Mouse (Mus musculus): ENCODE results near the gene Zfp108. TPM values are rescaled to one million over a fixed set of nuclear protein-coding genes. Genes with fewer than 3 reads are reported as not detected.
A peak's percentile ranks its signal among the peaks of the same experiment; 100 is the strongest.

Zfp108 gene
- total and polyA plus RNA-seq, 2 experiments from 2014 or later = 3.4 to 5.5 TPM

- H3K4me1 ChIP-seq (ENCODE audit: insufficient read depth, low read length) = no peaks in the 10 kb centered on the region
- no peak for ATAC-seq (ENCODE audit: low FRiP score)
- H3K27me3 ChIP-seq (ENCODE audit: insufficient read depth, low read length) = no peaks in the 10 kb centered on the region
- no peak for TF ChIP-seq CTCF (IDR thresholded peaks at IDR 0.05)
- WGBS = 54% methylated on average over 10 of the region's 10 CpGs
- H3K4me3 ChIP-seq (ENCODE audit: low read depth, low read length) = no peak overlapping the region
- H3K9ac ChIP-seq (replicated peaks; ENCODE audit: low read length, poor library complexity, severe bottlenecking) = no peak overlapping the region
- no peak overlapping the region for H3K27ac ChIP-seq (ENCODE audit: low read depth, low read length)
- DNase-seq (ENCODE audit: low spot score) = no peak
- H3K9me3 ChIP-seq (ENCODE audit: low read length) = no peaks in the 10 kb centered on the region
- H3K4me2 ChIP-seq (ENCODE audit: low read depth, low read length, poor library complexity, severe bottlenecking) = no peak overlapping the region
- no peaks in the 10 kb centered on the region for H3K36me3 ChIP-seq (ENCODE audit: insufficient read depth, low read length)
Measured at GRCm38 (mm10) chr7:24280031-24280857, 25.6 kb downstream of the Zfp108 start.

DNA sequence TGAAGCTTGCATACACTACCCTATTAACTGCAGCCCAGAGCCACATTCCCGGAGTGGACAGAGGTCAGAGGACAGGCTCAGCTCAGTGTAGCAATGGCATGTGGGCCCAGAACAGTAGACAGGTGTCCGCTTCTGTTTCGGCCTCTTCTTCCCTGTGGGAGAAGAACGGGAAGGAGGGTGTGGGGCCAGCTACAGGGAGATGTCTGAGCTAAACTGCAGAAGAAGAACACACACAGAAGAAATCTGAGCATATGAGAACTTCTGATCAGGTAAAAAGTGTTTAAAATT lies 26.2 kb downstream of the Zfp108 start:
- DNase-seq (ENCODE audit: low spot score) (no peak), ATAC-seq (ENCODE audit: low FRiP score) (no peak)
- Histone ChIP-seq H3K4me1 (ENCODE audit: insufficient read depth, low read length) (no peaks in the 10 kb centered on the region), H3K27me3 (ENCODE audit: insufficient read depth, low read length) (no peaks in the 10 kb centered on the region), H3K27ac (ENCODE audit: low read depth, low read length) (no peak overlapping the region), H3K9me3 (ENCODE audit: low read length) (no peaks in the 10 kb centered on the region), H3K4me2 (ENCODE audit: low read depth, low read length, poor library complexity, severe bottlenecking) (no peak overlapping the region), H3K36me3 (ENCODE audit: insufficient read depth, low read length) (no peaks in the 10 kb centered on the region), H3K9ac (replicated peaks; ENCODE audit: low read length, poor library complexity, severe bottlenecking) (no peak overlapping the region), H3K4me3 (ENCODE audit: low read depth, low read length) (no peak overlapping the region)
- 48% methylated on average over 4 of the region's 4 CpGs for WGBS
- TF ChIP-seq CTCF (IDR thresholded peaks at IDR 0.05) = no peak

GRCm38 (mm10) chr7:24286090-24286489 lies 31.5 kb downstream of the Zfp108 start:
- TF ChIP-seq CTCF (IDR thresholded peaks at IDR 0.05) = 0 out of 2 replicates have a peak, but pooled peaks have one; percentile 21
- Histone ChIP-seq H3K9ac (replicated peaks; ENCODE audit: low read length, poor library complexity, severe bottlenecking) (no peak overlapping the region), H3K4me2 (ENCODE audit: low read depth, low read length, poor library complexity, severe bottlenecking) (no peak overlapping the region), H3K27ac (ENCODE audit: low read depth, low read length) (no peak overlapping the region), H3K4me3 (ENCODE audit: low read depth, low read length) (no peak overlapping the region), H3K9me3 (ENCODE audit: low read length) (no peaks in the 10 kb centered on the region), H3K36me3 (ENCODE audit: insufficient read depth, low read length) (peaks cover 14% of the 10 kb centered on the region), H3K27me3 (ENCODE audit: insufficient read depth, low read length) (no peaks in the 10 kb centered on the region), H3K4me1 (ENCODE audit: insufficient read depth, low read length) (no peaks in the 10 kb centered on the region)
- DNase-seq (ENCODE audit: low spot score) (no peak), ATAC-seq (ENCODE audit: low FRiP score) (no peak)
- 49% methylated on average over 4 of the region's 4 CpGs for WGBS

DNA sequence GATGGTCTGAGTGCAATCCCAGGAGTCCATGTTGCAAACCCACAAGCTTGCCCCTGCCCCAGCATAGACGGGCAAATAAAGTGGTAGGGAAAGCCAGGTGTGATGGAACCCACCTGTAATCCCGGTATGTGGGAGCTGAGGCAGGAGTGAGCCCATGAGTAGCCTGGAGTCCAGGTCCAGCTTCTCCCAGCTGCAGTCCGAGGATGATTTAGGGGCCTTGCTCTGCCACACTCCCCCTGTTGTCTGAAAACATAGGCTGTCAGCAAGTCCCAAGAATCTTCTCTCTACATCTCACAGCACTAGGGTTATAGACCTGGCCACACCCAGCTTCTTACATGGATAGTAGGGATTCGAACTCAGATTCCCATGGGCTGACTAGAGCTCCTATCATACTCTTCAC lies 32.3 kb downstream of the Zfp108 start:
- Histone ChIP-seq H3K4me3 (ENCODE audit: low read depth, low read length) (no peak overlapping the region), H3K27ac (ENCODE audit: low read depth, low read length) (no peak overlapping the region), H3K36me3 (ENCODE audit: insufficient read depth, low read length) (peaks cover 22% of the 10 kb centered on the region), H3K4me1 (ENCODE audit: insufficient read depth, low read length) (no peaks in the 10 kb centered on the region), H3K4me2 (ENCODE audit: low read depth, low read length, poor library complexity, severe bottlenecking) (no peak overlapping the region), H3K27me3 (ENCODE audit: insufficient read depth, low read length) (no peaks in the 10 kb centered on the region), H3K9ac (replicated peaks; ENCODE audit: low read length, poor library complexity, severe bottlenecking) (no peak overlapping the region), H3K9me3 (ENCODE audit: low read length) (0 out of 2 replicates have a peak, but pooled peaks cover 4% of the 10 kb centered on the region)
- no peak for ATAC-seq (ENCODE audit: low FRiP score)
- WGBS = 82% methylated on average over 4 of the region's 4 CpGs
- no peak for DNase-seq (ENCODE audit: low spot score)
- no peak for TF ChIP-seq CTCF (IDR thresholded peaks at IDR 0.05)

GRCm38 (mm10) chr7:24287670-24288069 lies 33.1 kb downstream of the Zfp108 start:
- TF ChIP-seq CTCF (IDR thresholded peaks at IDR 0.05) = no peak

DNA sequence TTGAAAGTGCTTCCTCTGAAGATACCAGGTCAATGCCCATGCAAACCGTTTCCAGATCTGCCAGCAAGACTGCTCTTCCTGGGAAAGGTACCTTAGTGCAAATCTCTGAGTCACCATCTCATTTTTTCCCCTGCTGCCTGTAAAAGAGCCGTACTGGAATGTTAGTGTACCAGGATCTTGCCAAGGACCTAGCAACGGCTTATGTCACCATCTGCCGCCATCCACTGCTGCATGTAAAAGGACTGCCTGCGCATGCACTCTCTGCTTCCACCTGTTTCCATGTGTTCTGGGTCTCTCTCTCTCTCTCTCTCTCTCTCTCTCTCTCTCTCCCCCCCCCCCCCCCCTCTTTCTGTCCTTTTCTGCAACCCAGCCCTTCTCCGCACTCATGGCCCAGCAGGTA lies 33.9 kb downstream of the Zfp108 start:
- no peaks in the 10 kb centered on the region for H3K27me3 ChIP-seq (ENCODE audit: insufficient read depth, low read length)
- H3K27ac ChIP-seq (ENCODE audit: low read depth, low read length) = no peak overlapping the region
- no peak overlapping the region for H3K4me2 ChIP-seq (ENCODE audit: low read depth, low read length, poor library complexity, severe bottlenecking)
- no peak for ATAC-seq (ENCODE audit: low FRiP score)
- DNase-seq (ENCODE audit: low spot score) = no peak
- peaks cover 35% of the 10 kb centered on the region for H3K36me3 ChIP-seq (ENCODE audit: insufficient read depth, low read length)
- 0 out of 2 replicates have a peak, but pooled peaks cover 4% of the 10 kb centered on the region for H3K9me3 ChIP-seq (ENCODE audit: low read length)
- WGBS = 97% methylated on average over 6 of the region's 6 CpGs
- H3K9ac ChIP-seq (replicated peaks; ENCODE audit: low read length, poor library complexity, severe bottlenecking) = no peak overlapping the region
- no peak overlapping the region for H3K4me3 ChIP-seq (ENCODE audit: low read depth, low read length)
- no peak for TF ChIP-seq CTCF (IDR thresholded peaks at IDR 0.05)
- H3K4me1 ChIP-seq (ENCODE audit: insufficient read depth, low read length) = no peaks in the 10 kb centered on the region

More at GRCm38 (mm10) chr7:24287670-24288069, 33.1 kb downstream of the Zfp108 start:
- no peaks in the 10 kb centered on the region for H3K4me1 ChIP-seq (ENCODE audit: insufficient read depth, low read length)
- WGBS = 86% methylated on average over 5 of the region's 5 CpGs
- no peaks in the 10 kb centered on the region for H3K27me3 ChIP-seq (ENCODE audit: insufficient read depth, low read length)
- no peak overlapping the region for H3K9ac ChIP-seq (replicated peaks; ENCODE audit: low read length, poor library complexity, severe bottlenecking)
- H3K4me2 ChIP-seq (ENCODE audit: low read depth, low read length, poor library complexity, severe bottlenecking) = no peak overlapping the region
- DNase-seq (ENCODE audit: low spot score) (no peak), ATAC-seq (ENCODE audit: low FRiP score) (no peak)
- peaks cover 30% of the 10 kb centered on the region for H3K36me3 ChIP-seq (ENCODE audit: insufficient read depth, low read length)
- H3K27ac ChIP-seq (ENCODE audit: low read depth, low read length) = no peak overlapping the region
- H3K9me3 ChIP-seq (ENCODE audit: low read length) = 0 out of 2 replicates have a peak, but pooled peaks cover 4% of the 10 kb centered on the region
- H3K4me3 ChIP-seq (ENCODE audit: low read depth, low read length) = no peak overlapping the region
